Mouse (Mus musculus): ENCODE results near the gene Rbm19.
A peak's percentile ranks its signal among the peaks of the same experiment; 100 is the strongest.

GRCm38 (mm10) chr5:120100814-120101213 is 15.5 kb upstream of the Rbm19 start:
- TF ChIP-seq CTCF (IDR thresholded peaks at IDR 0.05 in 2 of 3, conservative IDR thresholded peaks at IDR 0.05 in 1 of 3; ENCODE audit: control insufficient read depth in 1 of 3, insufficient read depth in 1 of 3, low read depth in 2 of 3, low read length in 3 of 3, poor library complexity in 1 of 3, severe bottlenecking in 1 of 3) = peak; percentile 23 to 37 (median 36); a peak in 5 of 6 replicates
- TF ChIP-seq NELFE (IDR thresholded peaks at IDR 0.05; ENCODE audit: low read depth, low read length) = no peak
- TF ChIP-seq SMC3 (IDR thresholded peaks at IDR 0.05; ENCODE audit: low read depth, low read length) = no peak
- no peak for TF ChIP-seq MAX (IDR thresholded peaks at IDR 0.05; ENCODE audit: low read length)
- no peak for TF ChIP-seq POLR2A (IDR thresholded peaks at IDR 0.05; ENCODE audit: control insufficient read depth in 1 of 2, insufficient read depth in 1 of 2, low read depth in 1 of 2, low read length in 2 of 2, poor library complexity in 1 of 2)
- no peak for TF ChIP-seq JUND (IDR thresholded peaks at IDR 0.05; ENCODE audit: low read depth, low read length)
- TF ChIP-seq GATA1 (IDR thresholded peaks at IDR 0.05; ENCODE audit: low read depth, low read length) = no peak
- TF ChIP-seq USF2 (IDR thresholded peaks at IDR 0.05; ENCODE audit: borderline replicate concordance in 1 of 2, insufficient read depth in 1 of 2, low read depth in 1 of 2, low read length in 2 of 2) = no peak
- no peak for TF ChIP-seq NRF1 (IDR thresholded peaks at IDR 0.05; ENCODE audit: insufficient read depth, low read depth, low read length, poor library complexity, severe bottlenecking)
- no peak for TF ChIP-seq MAZ (IDR thresholded peaks at IDR 0.05; ENCODE audit: low read depth, low read length)
